Mouse (Mus musculus): ENCODE measurements around the gene Zp2.

Gene Zp2

GRCm38 (mm10) chr7:120128951-120129350 lies 16.1 kb downstream of the Zp2 start:
- no peak for DNase-seq

GRCm38 (mm10) chr7:120127686-120128059 lies 17.4 kb downstream of the Zp2 start:
- DNase-seq: peak; percentile 12

GRCm38 (mm10) chr7:120126976-120127685 lies 18.0 kb downstream of the Zp2 start:
- DNase-seq: no peak

GRCm38 (mm10) chr7:120124844-120125243 lies 20.2 kb downstream of the Zp2 start:
- DNase-seq: peak; percentile 43

DNA sequence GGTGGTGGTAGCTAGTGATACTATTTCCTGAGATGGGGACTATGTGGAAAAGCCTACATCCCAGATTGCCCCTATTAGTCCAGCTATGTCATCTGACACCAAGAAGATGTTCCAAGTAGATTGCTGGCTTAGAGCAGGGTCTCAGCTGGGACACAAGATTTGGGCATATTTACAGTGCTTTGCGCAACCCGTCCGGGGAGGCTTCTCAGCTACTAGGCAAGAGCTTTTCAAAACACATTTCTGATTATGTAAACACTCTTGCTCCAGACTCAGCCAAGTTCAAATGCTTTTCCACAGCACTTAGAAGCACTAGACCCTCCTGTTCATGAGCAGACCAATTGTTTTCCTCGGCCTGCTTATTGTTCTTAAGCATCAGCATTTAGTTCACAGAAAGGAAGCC lies 21.3 kb downstream of the Zp2 start:
- no peak for DNase-seq

- no peak for DNase-seq
Measured at GRCm38 (mm10) chr7:120117529-120117928, 27.6 kb downstream of the Zp2 start.

DNA sequence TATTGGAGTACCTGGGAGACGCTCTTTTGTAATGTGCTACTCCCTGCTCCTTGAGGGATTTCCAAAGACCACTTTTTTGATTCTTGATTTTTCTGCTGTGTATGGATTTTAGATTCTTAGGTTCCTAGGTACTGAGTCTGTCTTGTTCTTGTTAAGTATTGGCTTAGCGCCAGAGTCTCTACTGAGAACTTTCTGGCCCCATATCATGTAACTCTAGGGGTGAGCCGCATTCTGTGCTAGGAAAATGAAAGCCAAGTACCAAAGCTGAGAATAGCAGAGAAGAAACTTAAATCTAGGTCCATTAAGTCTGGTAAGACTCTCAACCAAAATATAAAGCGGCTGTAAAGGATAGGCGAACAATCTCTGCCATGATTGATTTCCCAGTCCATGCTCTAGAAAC lies 28.1 kb downstream of the Zp2 start:
- DNase-seq: no peak

GRCm38 (mm10) chr7:120109676-120110075 lies 35.4 kb downstream of the Zp2 start:
- no peak for DNase-seq

GRCm38 (mm10) chr7:120106356-120106755 lies 38.7 kb downstream of the Zp2 start:
- no peak for DNase-seq

DNA sequence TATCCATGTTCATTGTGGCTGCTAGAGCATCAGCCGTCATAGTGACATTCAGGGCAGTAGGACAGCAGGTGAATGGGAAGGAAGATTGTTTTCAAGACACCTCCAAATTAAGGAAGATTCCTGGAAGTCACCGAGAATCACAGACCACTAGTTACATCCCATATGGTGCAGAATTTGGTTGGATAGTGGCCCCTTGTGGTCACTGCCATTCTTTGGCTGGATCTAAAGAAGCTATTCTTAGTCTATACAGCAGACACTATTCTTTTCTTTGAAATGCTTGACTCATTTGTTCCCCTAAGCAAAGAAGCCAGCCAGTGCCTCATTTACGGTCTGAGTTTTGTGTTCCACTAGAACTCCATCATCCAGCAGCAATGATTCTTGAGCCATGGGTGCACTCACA lies 40.1 kb downstream of the Zp2 start:
- no peak for DNase-seq

GRCm38 (mm10) chr7:120103019-120103567 lies 42.0 kb downstream of the Zp2 start:
- DNase-seq: peak; percentile 16

- peak; percentile 88 for DNase-seq
Measured at GRCm38 (mm10) chr7:120102164-120102972, 42.7 kb downstream of the Zp2 start, which contains the start of gene Tmem159. Gene Tmem159 (plus strand): TSS chr7:120102353.

DNA sequence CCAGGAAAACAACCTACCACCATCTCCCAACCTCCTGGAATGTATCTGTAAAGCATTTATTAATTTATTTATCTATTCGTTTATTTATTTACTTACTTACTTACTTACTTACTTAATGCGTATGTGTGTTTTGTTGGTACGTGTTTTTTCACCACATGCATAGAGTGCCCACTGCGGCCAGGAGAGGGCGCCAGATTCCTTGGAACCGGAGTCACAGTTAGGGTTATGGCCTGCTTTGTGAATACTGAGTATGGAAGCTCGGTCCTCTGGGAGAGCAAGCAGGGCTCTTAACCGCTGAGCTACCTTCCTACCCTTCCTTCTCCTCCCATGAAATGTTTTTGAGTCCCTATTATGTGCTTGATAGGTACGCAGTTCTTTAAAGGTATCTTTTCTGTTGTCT lies 46.7 kb downstream of the Zp2 start:
- peak; percentile 68 for DNase-seq

DNA sequence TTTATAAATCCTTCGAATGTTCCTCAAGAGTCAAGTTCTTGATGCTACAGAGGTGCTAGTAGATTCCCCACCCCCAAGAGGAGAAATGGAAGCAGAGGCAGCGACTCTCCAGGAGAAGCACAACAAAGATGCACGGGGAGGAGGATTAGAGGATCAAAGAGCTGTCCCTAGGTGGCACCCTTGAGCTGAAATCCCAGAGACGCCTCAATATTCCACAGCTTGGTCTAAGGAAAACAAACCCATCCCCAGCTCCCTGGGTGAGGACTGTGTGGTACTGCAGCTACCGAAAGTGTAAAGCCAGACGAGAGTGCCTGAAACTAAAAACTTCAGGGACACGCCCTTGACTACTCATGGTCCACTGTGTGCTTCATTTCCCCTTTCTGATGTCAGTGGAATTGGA lies 47.2 kb downstream of the Zp2 start:
- DNase-seq: peak; percentile 15

GRCm38 (mm10) chr7:120095180-120095579 lies 49.9 kb downstream of the Zp2 start, which contains the start of gene Dnah3:
Gene Dnah3 (minus strand): TSS chr7:120095280.
- no peak for DNase-seq

GRCm38 (mm10) chr7:120094216-120094615 lies 50.9 kb downstream of the Zp2 start:
- no peak for DNase-seq

DNA sequence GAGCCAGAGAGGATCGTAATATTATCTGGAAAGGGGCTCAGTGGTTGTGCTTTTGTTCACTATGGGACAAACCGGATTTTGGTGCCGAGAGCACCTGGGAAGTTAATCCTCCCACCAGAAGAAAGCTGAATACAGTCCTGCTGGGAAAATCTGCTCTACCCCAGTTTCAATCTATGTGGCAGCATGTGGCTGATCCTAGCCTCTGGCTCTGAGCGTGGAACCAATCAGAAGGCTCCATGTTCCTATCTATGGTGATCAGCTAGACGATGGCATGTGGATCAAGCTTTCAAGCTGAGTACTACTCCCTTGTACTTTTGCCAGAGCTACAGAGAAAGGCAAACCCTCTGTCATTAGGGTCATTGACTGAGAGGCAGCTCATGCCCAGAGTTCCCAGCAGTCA lies 52.1 kb downstream of the Zp2 start:
- DNase-seq: no peak

- DNase-seq: no peak
Measured at GRCm38 (mm10) chr7:120080177-120080576, 64.9 kb downstream of the Zp2 start.
